Mouse (Mus musculus) forebrain, embryonic 12.5 days (tissue): ENCODE results near the gene Lingo1. TPM values are rescaled to one million over a fixed set of nuclear protein-coding genes. Genes with fewer than 3 reads are reported as not detected.

Experiments used
- ATAC-seq: fragments of 200-750 bp; cut with Nextera tagmentation; 2 replicates; pipeline ENCODE4 v1.8.0; 2017; ENCODE audit warnings: moderate TSS enrichment; ENCODE audit not compliant: low FRiP score
- H3K27ac ChIP-seq: fragments of 300-500 bp; sonication (generic); 2 replicates; pipeline ENCODE4 v1.5.1; 2016; ENCODE audit warnings: mild to moderate bottlenecking
- H3K27me3 ChIP-seq: fragments of 300-500 bp; sonication (generic); 2 replicates; pipeline ENCODE4 v1.6.1; 2016; ENCODE audit warnings: mild to moderate bottlenecking
- H3K36me3 ChIP-seq: fragments of 300-500 bp; sonication (generic); replicated peaks from 2 replicates; pipeline ENCODE4 v1.6.1; 2016; ENCODE audit warnings: mild to moderate bottlenecking
- H3K4me1 ChIP-seq: fragments of 300-500 bp; sonication (generic); 2 replicates; pipeline ENCODE4 v1.6.1; 2016
- H3K4me2 ChIP-seq: fragments of 300-500 bp; sonication (generic); 2 replicates; pipeline ENCODE4 v1.6.1; 2016; ENCODE audit warnings: mild to moderate bottlenecking, moderate library complexity
- H3K4me3 ChIP-seq: fragments of 300-500 bp; sonication (generic); replicated peaks from 2 replicates; pipeline ENCODE4 v1.5.1; 2016; ENCODE audit warnings: mild to moderate bottlenecking
- H3K9ac ChIP-seq: fragments of 300-500 bp; sonication (generic); 2 replicates; pipeline ENCODE4 v1.6.1; 2016; ENCODE audit warnings: mild to moderate bottlenecking
- H3K9me3 ChIP-seq: fragments of 300-500 bp; sonication (generic); 2 replicates; pipeline ENCODE4 v1.6.1; 2016
- WGBS: fragments of 180-500 bp; shearing (Covaris S2); methylation state at CpG from one replicate; pipeline ENCODE4 v1.1.7; 2016; 5-methylcytosine and 5-hydroxymethylcytosine counted together
- polyA plus RNA-seq: library from polyadenylated mRNA; unstranded; fragments of >200 nt; fragmentation: Nextera tagmentation; extraction: Ambion mirVana; gene quantifications from 2 replicates; pipeline ENCODE4 v1.2.1, GENCODE M21; 2016

Lingo1 gene
- polyA plus RNA-seq, 1 experiment from 2014 or later, result 10.5 TPM

GRCm38 (mm10) chr9:56739181-56739737, 57.0 kb downstream of the Lingo1 start:
- WGBS, result 68% methylated on average over 5 of the region's 5 CpGs
- Histone ChIP-seq H3K4me1 (no peaks in the 10 kb centered on the region), H3K9me3 (no peaks in the 10 kb centered on the region), H3K36me3 (no peaks in the 10 kb centered on the region), H3K9ac (no peak overlapping the region), H3K4me3 (no peak overlapping the region), H3K4me2 (no peak overlapping the region), H3K27me3 (peaks cover 82% of the 10 kb centered on the region), H3K27ac (no peak overlapping the region)
- ATAC-seq, result peak; percentile 57; the same call in 1 of the 2 replicates

- Histone ChIP-seq H3K27me3 (peaks cover 82% of the 10 kb centered on the region), H3K27ac (no peak overlapping the region), H3K4me3 (no peak overlapping the region), H3K9me3 (no peaks in the 10 kb centered on the region), H3K4me1 (no peaks in the 10 kb centered on the region), H3K4me2 (no peak overlapping the region), H3K9ac (no peak overlapping the region), H3K36me3 (no peaks in the 10 kb centered on the region)
- WGBS, result 47% methylated on average over 9 of the region's 9 CpGs
- no peak for ATAC-seq
Measured at GRCm38 (mm10) chr9:56738261-56739171, 57.8 kb downstream of the Lingo1 start.

GRCm38 (mm10) chr9:56734398-56734797, 61.9 kb downstream of the Lingo1 start:
- no peak for ATAC-seq
- H3K9ac ChIP-seq, result no peak overlapping the region
- no peaks in the 10 kb centered on the region for H3K36me3 ChIP-seq
- H3K4me1 ChIP-seq, result 0 out of 2 replicates have a peak, but pooled peaks cover 4% of the 10 kb centered on the region
- H3K27me3 ChIP-seq, result peaks cover 77% of the 10 kb centered on the region
- 78% methylated on average over 6 of the region's 6 CpGs for WGBS
- no peak overlapping the region for H3K27ac ChIP-seq
- H3K4me2 ChIP-seq, result no peak overlapping the region
- no peak overlapping the region for H3K4me3 ChIP-seq
- no peaks in the 10 kb centered on the region for H3K9me3 ChIP-seq

GRCm38 (mm10) chr9:56730997-56731396, 65.3 kb downstream of the Lingo1 start:
- no peak overlapping the region for H3K9ac ChIP-seq
- ATAC-seq, result no peak
- WGBS, result 48% methylated on average over 2 of the region's 2 CpGs
- peaks cover 71% of the 10 kb centered on the region for H3K27me3 ChIP-seq
- H3K4me2 ChIP-seq, result no peak overlapping the region
- no peak overlapping the region for H3K27ac ChIP-seq
- no peak overlapping the region for H3K4me3 ChIP-seq
- H3K4me1 ChIP-seq, result peaks cover 17% of the 10 kb centered on the region
- no peaks in the 10 kb centered on the region for H3K9me3 ChIP-seq
- no peaks in the 10 kb centered on the region for H3K36me3 ChIP-seq

GRCm38 (mm10) chr9:56729145-56729544, 67.1 kb downstream of the Lingo1 start:
- H3K9me3 ChIP-seq, result no peaks in the 10 kb centered on the region
- peaks cover 17% of the 10 kb centered on the region for H3K4me1 ChIP-seq
- H3K27ac ChIP-seq, result peak overlapping the region; percentile 42; the same call in 1 of the 2 replicates
- H3K4me2 ChIP-seq, result no peak overlapping the region
- H3K4me3 ChIP-seq, result no peak overlapping the region
- peaks cover 63% of the 10 kb centered on the region for H3K27me3 ChIP-seq
- 55% methylated on average over 2 of the region's 2 CpGs for WGBS
- no peak for ATAC-seq
- no peaks in the 10 kb centered on the region for H3K36me3 ChIP-seq
- no peak overlapping the region for H3K9ac ChIP-seq

GRCm38 (mm10) chr9:56727703-56728684, 68.3 kb downstream of the Lingo1 start:
- Histone ChIP-seq H3K27me3 (peaks cover 54% of the 10 kb centered on the region), H3K36me3 (no peaks in the 10 kb centered on the region), H3K9ac (no peak overlapping the region), H3K27ac (peak overlapping the region; percentile 42; the same call in 1 of the 2 replicates), H3K4me3 (no peak overlapping the region), H3K4me2 (no peak overlapping the region), H3K4me1 (peaks cover 17% of the 10 kb centered on the region), H3K9me3 (no peaks in the 10 kb centered on the region)
- no peak for ATAC-seq
- WGBS, result 30% methylated on average over 15 of the region's 15 CpGs

- ATAC-seq, result no peak
- WGBS, result 28% methylated on average over 2 of the region's 2 CpGs
Measured at GRCm38 (mm10) chr9:56725814-56726213, 70.5 kb downstream of the Lingo1 start.

GRCm38 (mm10) chr9:56722089-56722825, 74.0 kb downstream of the Lingo1 start:
- no peaks in the 10 kb centered on the region for H3K36me3 ChIP-seq
- peaks cover 27% of the 10 kb centered on the region for H3K27me3 ChIP-seq
- H3K4me2 ChIP-seq, result no peak overlapping the region
- no peak overlapping the region for H3K9ac ChIP-seq
- H3K9me3 ChIP-seq, result no peaks in the 10 kb centered on the region
- no peak for ATAC-seq
- WGBS, result 69% methylated on average over 11 of the region's 11 CpGs
- no peak overlapping the region for H3K27ac ChIP-seq
- H3K4me1 ChIP-seq, result no peaks in the 10 kb centered on the region
- H3K4me3 ChIP-seq, result no peak overlapping the region

More at GRCm38 (mm10) chr9:56725814-56726213, 70.5 kb downstream of the Lingo1 start:
- no peak overlapping the region for H3K27ac ChIP-seq
- no peak overlapping the region for H3K9ac ChIP-seq
- H3K9me3 ChIP-seq, result no peaks in the 10 kb centered on the region
- peaks cover 46% of the 10 kb centered on the region for H3K27me3 ChIP-seq
- H3K4me3 ChIP-seq, result no peak overlapping the region
- H3K4me2 ChIP-seq, result no peak overlapping the region
- no peaks in the 10 kb centered on the region for H3K36me3 ChIP-seq
- H3K4me1 ChIP-seq, result peaks cover 17% of the 10 kb centered on the region

GRCm38 (mm10) chr9:56718984-56719383, 77.3 kb downstream of the Lingo1 start:
- Histone ChIP-seq H3K4me2 (no peak overlapping the region), H3K4me1 (no peaks in the 10 kb centered on the region), H3K36me3 (no peaks in the 10 kb centered on the region), H3K27ac (no peak overlapping the region), H3K9me3 (no peaks in the 10 kb centered on the region), H3K4me3 (no peak overlapping the region), H3K9ac (no peak overlapping the region), H3K27me3 (peaks cover 13% of the 10 kb centered on the region; the same call in 1 of the 2 replicates)
- WGBS, result 78% methylated on average over 3 of the region's 3 CpGs
- no peak for ATAC-seq

GRCm38 (mm10) chr9:56716565-56716964, 79.7 kb downstream of the Lingo1 start:
- H3K9me3 ChIP-seq, result no peaks in the 10 kb centered on the region
- no peaks in the 10 kb centered on the region for H3K36me3 ChIP-seq
- no peak overlapping the region for H3K27ac ChIP-seq
- H3K27me3 ChIP-seq, result peaks cover 13% of the 10 kb centered on the region; the same call in 1 of the 2 replicates
- no peak overlapping the region for H3K4me3 ChIP-seq
- no peaks in the 10 kb centered on the region for H3K4me1 ChIP-seq
- no peak for ATAC-seq
- H3K9ac ChIP-seq, result no peak overlapping the region
- H3K4me2 ChIP-seq, result no peak overlapping the region
- WGBS, result 81% methylated on average over 3 of the region's 3 CpGs

- ATAC-seq, result no peak
- Histone ChIP-seq H3K9me3 (no peaks in the 10 kb centered on the region), H3K36me3 (no peaks in the 10 kb centered on the region), H3K4me1 (no peaks in the 10 kb centered on the region), H3K27ac (no peak overlapping the region), H3K4me3 (no peak overlapping the region), H3K27me3 (peaks cover 13% of the 10 kb centered on the region; the same call in 1 of the 2 replicates), H3K4me2 (no peak overlapping the region), H3K9ac (no peak overlapping the region)
- 87% methylated on average over 3 of the region's 3 CpGs for WGBS
Measured at GRCm38 (mm10) chr9:56716066-56716465, 80.2 kb downstream of the Lingo1 start.
